Mouse (Mus musculus): ENCODE results near the gene Lcn2. TPM values are rescaled to one million over a fixed set of nuclear protein-coding genes. Genes with fewer than 3 reads are reported as not detected.
A peak's percentile ranks its signal among the peaks of the same experiment; 100 is the strongest.

Gene Lcn2
- 0.25 and 0.32 TPM in 2 replicates for polyA plus RNA-seq (2014; fragmentation: Nextera tagmentation; extraction: Ambion mirVana)

- H3K4me3 ChIP-seq (ENCODE audit: low read depth, low read length): no peak within 1 kb of the TSS
- no peaks in the 10 kb centered on the region for H3K27me3 ChIP-seq (replicated peaks; ENCODE audit: control insufficient read depth, insufficient read depth, low read length)
- WGBS: 63% methylated on average over 5 of the region's 5 CpGs
- no peaks in the 10 kb centered on the region for H3K9me3 ChIP-seq (replicated peaks; ENCODE audit: control insufficient read depth, low read length)
- H3K36me3 ChIP-seq (ENCODE audit: control insufficient read depth, insufficient read depth, low read length): no peaks in the 10 kb centered on the region
- ATAC-seq: no peak
- no peak within 1 kb of the TSS for H3K27ac ChIP-seq (ENCODE audit: low read depth, low read length)
- H3K9ac ChIP-seq (ENCODE audit: low read length): no peak within 1 kb of the TSS
- H3K4me2 ChIP-seq (ENCODE audit: low read length): no peak within 1 kb of the TSS
- H3K4me1 ChIP-seq (ENCODE audit: control insufficient read depth, insufficient read depth, low read length): no peaks in the 10 kb centered on the region
- no peak for DNase-seq (ENCODE audit: low spot score)
Observed at GRCm38 (mm10) chr2:32387706-32388490, at the start of gene Lcn2. Gene Lcn2, minus strand, starts transcription at chr2:32388252.

GRCm38 (mm10) chr2:32437612-32438166 lies 49.6 kb upstream of the Lcn2 start:
- H3K4me3 ChIP-seq (ENCODE audit: low read depth, low read length): no peak overlapping the region
- WGBS: 68% methylated on average over 2 of the region's 2 CpGs
- H3K9ac ChIP-seq (ENCODE audit: low read length): no peak overlapping the region
- peak overlapping the region; percentile 59 for H3K27ac ChIP-seq (ENCODE audit: low read depth, low read length)
- ATAC-seq (no peak), DNase-seq (ENCODE audit: low spot score) (no peak)
- no peaks in the 10 kb centered on the region for H3K36me3 ChIP-seq (ENCODE audit: control insufficient read depth, insufficient read depth, low read length)
- no peaks in the 10 kb centered on the region for H3K27me3 ChIP-seq (replicated peaks; ENCODE audit: control insufficient read depth, insufficient read depth, low read length)
- H3K4me1 ChIP-seq (ENCODE audit: control insufficient read depth, insufficient read depth, low read length): peaks cover 12% of the 10 kb centered on the region; the same call in 1 of the 2 replicates
- H3K9me3 ChIP-seq (replicated peaks; ENCODE audit: control insufficient read depth, low read length): no peaks in the 10 kb centered on the region
- H3K4me2 ChIP-seq (ENCODE audit: low read length): no peak overlapping the region

GRCm38 (mm10) chr2:32436686-32437372 lies 48.8 kb upstream of the Lcn2 start:
- Histone ChIP-seq H3K9ac (ENCODE audit: low read length) (no peak overlapping the region), H3K27ac (ENCODE audit: low read depth, low read length) (peak overlapping the region; percentile 59), H3K36me3 (ENCODE audit: control insufficient read depth, insufficient read depth, low read length) (no peaks in the 10 kb centered on the region), H3K9me3 (replicated peaks; ENCODE audit: control insufficient read depth, low read length) (no peaks in the 10 kb centered on the region), H3K4me3 (ENCODE audit: low read depth, low read length) (no peak overlapping the region), H3K4me1 (ENCODE audit: control insufficient read depth, insufficient read depth, low read length) (peaks cover 12% of the 10 kb centered on the region; the same call in 1 of the 2 replicates), H3K27me3 (replicated peaks; ENCODE audit: control insufficient read depth, insufficient read depth, low read length) (no peaks in the 10 kb centered on the region), H3K4me2 (ENCODE audit: low read length) (no peak overlapping the region)
- DNase-seq (ENCODE audit: low spot score) (peak; percentile 89), ATAC-seq (peak; percentile 82)
- 18% methylated on average over 3 of the region's 3 CpGs for WGBS

- DNase-seq (ENCODE audit: low spot score): peak; percentile 97
- 0 out of 2 replicates have a peak, but pooled peaks cover 3% of the 10 kb centered on the region for H3K36me3 ChIP-seq (ENCODE audit: control insufficient read depth, insufficient read depth, low read length)
- H3K27ac ChIP-seq (ENCODE audit: low read depth, low read length): peak overlapping the region; percentile 91
- H3K9ac ChIP-seq (ENCODE audit: low read length): peak overlapping the region; percentile 68
- H3K4me3 ChIP-seq (ENCODE audit: low read depth, low read length): peak overlapping the region; percentile 48
- H3K4me2 ChIP-seq (ENCODE audit: low read length): peak overlapping the region; percentile 85
- H3K9me3 ChIP-seq (replicated peaks; ENCODE audit: control insufficient read depth, low read length): no peaks in the 10 kb centered on the region
- ATAC-seq: peak; percentile 96
- WGBS: 5% methylated on average over 18 of the region's 18 CpGs
- H3K4me1 ChIP-seq (ENCODE audit: control insufficient read depth, insufficient read depth, low read length): peaks cover 41% of the 10 kb centered on the region
- H3K27me3 ChIP-seq (replicated peaks; ENCODE audit: control insufficient read depth, insufficient read depth, low read length): no peaks in the 10 kb centered on the region
Observed at GRCm38 (mm10) chr2:32430701-32431676, 42.9 kb upstream of the Lcn2 start.

- WGBS: 66% methylated on average over 4 of the region's 4 CpGs
- H3K9ac ChIP-seq (ENCODE audit: low read length): peak overlapping the region; percentile 60; the same call in 1 of the 2 replicates
- H3K4me1 ChIP-seq (ENCODE audit: control insufficient read depth, insufficient read depth, low read length): peaks cover 45% of the 10 kb centered on the region
Observed at GRCm38 (mm10) chr2:32429215-32429891, 41.3 kb upstream of the Lcn2 start.

GRCm38 (mm10) chr2:32428262-32428722 lies 40.2 kb upstream of the Lcn2 start:
- Histone ChIP-seq H3K9ac (ENCODE audit: low read length) (peak overlapping the region; percentile 60), H3K27me3 (replicated peaks; ENCODE audit: control insufficient read depth, insufficient read depth, low read length) (no peaks in the 10 kb centered on the region), H3K4me3 (ENCODE audit: low read depth, low read length) (peak overlapping the region; percentile 26), H3K4me1 (ENCODE audit: control insufficient read depth, insufficient read depth, low read length) (peaks cover 56% of the 10 kb centered on the region), H3K4me2 (ENCODE audit: low read length) (peak overlapping the region; percentile 85), H3K27ac (ENCODE audit: low read depth, low read length) (peak overlapping the region; percentile 85), H3K36me3 (ENCODE audit: control insufficient read depth, insufficient read depth, low read length) (0 out of 2 replicates have a peak, but pooled peaks cover 3% of the 10 kb centered on the region), H3K9me3 (replicated peaks; ENCODE audit: control insufficient read depth, low read length) (no peaks in the 10 kb centered on the region)
- WGBS: 18% methylated on average over 8 of the region's 8 CpGs
- DNase-seq (ENCODE audit: low spot score): peak; percentile 89
- ATAC-seq: peak; percentile 68

More at GRCm38 (mm10) chr2:32429215-32429891, 41.3 kb upstream of the Lcn2 start:
- Histone ChIP-seq H3K36me3 (ENCODE audit: control insufficient read depth, insufficient read depth, low read length) (0 out of 2 replicates have a peak, but pooled peaks cover 3% of the 10 kb centered on the region), H3K9me3 (replicated peaks; ENCODE audit: control insufficient read depth, low read length) (no peaks in the 10 kb centered on the region), H3K4me2 (ENCODE audit: low read length) (peak overlapping the region; percentile 85), H3K4me3 (ENCODE audit: low read depth, low read length) (peak overlapping the region; percentile 26), H3K27me3 (replicated peaks; ENCODE audit: control insufficient read depth, insufficient read depth, low read length) (no peaks in the 10 kb centered on the region), H3K27ac (ENCODE audit: low read depth, low read length) (peak overlapping the region; percentile 85)
- DNase-seq (ENCODE audit: low spot score): no peak
- ATAC-seq: no peak

GRCm38 (mm10) chr2:32427720-32428119 lies 39.7 kb upstream of the Lcn2 start:
- H3K27ac ChIP-seq (ENCODE audit: low read depth, low read length): peak overlapping the region; percentile 85; the same call in 1 of the 2 replicates
- no peak for DNase-seq (ENCODE audit: low spot score)
- H3K4me3 ChIP-seq (ENCODE audit: low read depth, low read length): 0 out of 2 replicates have a peak overlapping the region, but pooled peaks have one; percentile 26
- no peaks in the 10 kb centered on the region for H3K9me3 ChIP-seq (replicated peaks; ENCODE audit: control insufficient read depth, low read length)
- 0 out of 2 replicates have a peak, but pooled peaks cover 3% of the 10 kb centered on the region for H3K36me3 ChIP-seq (ENCODE audit: control insufficient read depth, insufficient read depth, low read length)
- H3K9ac ChIP-seq (ENCODE audit: low read length): no peak overlapping the region
- ATAC-seq: no peak
- peak overlapping the region; percentile 85 for H3K4me2 ChIP-seq (ENCODE audit: low read length)
- H3K4me1 ChIP-seq (ENCODE audit: control insufficient read depth, insufficient read depth, low read length): peaks cover 59% of the 10 kb centered on the region
- WGBS: 75% methylated on average over 5 of the region's 5 CpGs
- no peaks in the 10 kb centered on the region for H3K27me3 ChIP-seq (replicated peaks; ENCODE audit: control insufficient read depth, insufficient read depth, low read length)
